Mouse (Mus musculus) adrenal gland, postnatal 4 days (tissue): ENCODE results near the gene 3100002H09Rik. TPM values are rescaled to one million over a fixed set of nuclear protein-coding genes. Genes with fewer than 3 reads are reported as not detected.

Experiments
- DNase-seq, 2 experiments: peaks; one replicate each; pipeline ENCODE4 v3.0.0; 2021 to 2022; ENCODE audit warnings: low spot score in 2 of 2, mixed read lengths in 2 of 2
- long read RNA-seq, 2 experiments: library from polyadenylated mRNA; stranded (forward); transcript quantifications; one replicate each; pipeline ENCODE4 v2.0.0; 2021
- total RNA-seq, 2 experiments: library from RNA; stranded (reverse); gene quantifications; 2 replicates each; pipeline ENCODE4 v1.2.3; 2021

The 3100002H09Rik gene
- not detected for total RNA-seq
- long read RNA-seq, experiment 1: 0 reads
- long read RNA-seq, experiment 2, partial matches to known transcripts: 0 of 1 reads
- long read RNA-seq, experiment 2, other reads (novel, unspliced or antisense): 0 of 1 reads

DNA sequence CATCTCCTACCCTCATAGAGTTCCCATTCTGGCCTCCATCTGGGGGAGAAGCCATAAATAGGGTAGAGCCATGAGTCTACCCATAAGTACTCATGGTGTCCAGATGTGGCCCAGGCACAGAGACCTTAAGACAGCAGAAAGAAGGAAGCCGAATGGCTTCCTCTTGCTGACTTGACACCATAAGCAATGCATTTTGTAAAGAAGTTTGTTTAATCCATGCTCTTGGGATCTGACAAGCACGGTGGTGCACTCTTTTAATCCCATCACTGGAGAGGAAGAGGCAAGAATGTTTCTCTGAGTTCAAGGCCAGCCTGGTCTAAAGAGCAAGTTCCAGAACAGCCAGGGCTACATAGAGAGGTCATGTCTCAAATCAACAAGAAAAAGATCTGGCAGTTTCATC is at the start of gene 3100002H09Rik:
3100002H09Rik (minus strand) TSS at position 101 of the 400 bp plus-strand sequence.
- no peak for DNase-seq

DNA sequence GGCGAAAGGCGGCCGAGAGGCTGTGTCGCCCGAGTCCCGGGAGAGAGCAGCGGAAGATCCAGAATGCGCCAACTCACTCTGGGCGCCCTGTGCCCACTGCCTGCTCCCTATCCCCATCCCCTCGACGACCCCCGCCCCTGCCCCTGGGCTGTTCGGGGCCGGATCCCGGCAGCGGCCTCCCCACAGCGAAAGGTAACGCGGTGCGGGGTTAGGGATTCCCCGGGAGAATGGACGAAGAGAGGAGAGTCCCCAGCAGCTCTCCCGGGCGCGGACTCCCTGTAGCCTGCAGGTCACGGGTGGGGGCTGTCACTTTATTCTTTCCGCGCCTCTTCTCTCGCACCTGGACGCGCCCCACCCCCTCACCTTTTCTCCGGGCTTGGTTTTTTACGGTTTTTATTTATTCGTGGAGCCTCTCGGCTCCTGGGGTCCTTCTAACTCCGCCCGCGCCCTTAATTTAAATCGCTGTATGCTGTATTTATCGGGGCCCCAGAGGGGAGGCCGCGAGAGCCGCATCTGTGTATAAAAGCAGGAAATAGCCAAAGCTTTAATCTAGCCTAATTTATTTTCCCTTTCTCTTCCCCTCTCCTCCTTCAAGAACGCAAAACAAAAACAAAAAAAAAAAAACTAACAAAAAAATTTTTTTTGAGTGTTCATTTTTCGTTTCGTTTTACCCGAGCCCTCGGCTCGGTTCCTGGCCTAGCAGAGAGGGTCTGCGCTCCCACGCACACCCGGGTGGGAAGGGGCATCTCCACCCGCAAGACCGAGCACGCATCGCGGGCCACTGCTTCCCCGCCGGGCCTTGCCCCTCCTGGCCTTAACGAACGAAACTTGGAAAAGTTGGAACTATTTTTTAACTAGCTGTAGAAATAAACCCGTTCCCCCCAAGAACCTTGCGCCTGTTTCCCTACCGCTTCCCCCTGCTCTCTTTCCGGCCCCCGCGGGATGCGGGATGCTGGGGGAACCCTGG is 48.9 kb upstream of the 3100002H09Rik start:
- DNase-seq: no peak

DNA sequence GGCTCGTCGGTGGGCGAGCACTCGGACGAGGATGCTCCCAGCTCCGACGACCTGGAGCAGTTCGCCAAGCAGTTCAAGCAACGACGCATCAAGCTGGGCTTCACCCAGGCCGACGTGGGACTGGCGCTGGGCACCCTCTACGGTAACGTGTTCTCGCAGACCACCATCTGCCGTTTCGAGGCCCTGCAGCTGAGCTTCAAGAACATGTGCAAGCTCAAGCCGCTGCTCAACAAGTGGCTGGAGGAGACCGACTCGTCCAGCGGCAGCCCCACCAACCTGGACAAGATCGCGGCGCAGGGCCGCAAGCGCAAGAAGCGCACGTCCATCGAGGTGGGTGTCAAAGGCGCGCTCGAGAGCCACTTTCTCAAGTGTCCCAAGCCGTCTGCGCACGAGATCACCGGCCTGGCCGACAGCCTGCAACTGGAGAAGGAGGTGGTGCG is 47.8 kb upstream of the 3100002H09Rik start:
- no peak for DNase-seq

DNA sequence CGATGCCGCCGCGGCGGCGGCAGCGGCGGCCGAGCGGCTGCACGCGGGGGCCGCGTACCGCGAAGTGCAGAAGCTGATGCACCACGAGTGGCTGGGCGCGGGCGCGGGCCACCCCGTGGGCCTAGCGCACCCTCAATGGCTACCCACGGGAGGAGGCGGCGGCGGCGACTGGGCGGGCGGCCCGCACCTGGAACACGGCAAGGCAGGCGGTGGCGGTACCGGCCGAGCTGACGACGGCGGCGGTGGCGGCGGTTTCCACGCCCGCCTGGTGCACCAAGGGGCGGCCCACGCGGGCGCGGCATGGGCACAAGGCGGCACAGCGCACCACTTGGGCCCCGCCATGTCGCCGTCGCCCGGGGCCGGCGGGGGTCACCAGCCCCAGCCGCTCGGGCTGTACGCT is 47.2 kb upstream of the 3100002H09Rik start:
- DNase-seq: no peak

- peak; percentile 43 to 45 for DNase-seq
Observed at GRCm38 (mm10) chr4:124656854-124657650, 46.4 kb upstream of the 3100002H09Rik start.

DNA sequence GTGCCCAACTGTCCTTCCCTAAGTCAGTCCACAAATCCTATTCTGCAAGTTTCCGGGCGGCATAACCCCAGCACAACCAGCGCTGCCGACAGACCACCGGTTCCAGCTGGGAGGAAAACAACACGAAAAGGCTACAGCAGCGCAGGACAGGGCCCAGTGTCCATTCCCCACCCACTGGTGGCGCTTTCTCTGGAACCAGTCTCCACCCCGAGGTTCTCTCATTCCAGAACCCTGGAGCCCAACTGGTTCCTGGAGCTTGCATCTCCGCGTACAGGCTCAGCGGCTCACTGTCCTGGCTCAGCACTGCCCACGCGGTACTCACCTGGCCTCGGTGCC is 45.9 kb upstream of the 3100002H09Rik start, which contains the start of gene Pou3f1:
Pou3f1 (plus strand) TSS at position 290 of the 336 bp plus-strand sequence.
- no peak for DNase-seq

GRCm38 (mm10) chr4:124652886-124653285 is 42.3 kb upstream of the 3100002H09Rik start:
- DNase-seq: no peak

GRCm38 (mm10) chr4:124647909-124648308 is 37.3 kb upstream of the 3100002H09Rik start:
- DNase-seq: no peak

- DNase-seq: no peak
Observed at GRCm38 (mm10) chr4:124646591-124646990, 36.0 kb upstream of the 3100002H09Rik start.

GRCm38 (mm10) chr4:124644974-124645433 is 34.4 kb upstream of the 3100002H09Rik start:
- no peak for DNase-seq

GRCm38 (mm10) chr4:124643859-124644258 is 33.3 kb upstream of the 3100002H09Rik start:
- DNase-seq: no peak

GRCm38 (mm10) chr4:124639715-124640114 is 29.1 kb upstream of the 3100002H09Rik start:
- no peak for DNase-seq

DNA sequence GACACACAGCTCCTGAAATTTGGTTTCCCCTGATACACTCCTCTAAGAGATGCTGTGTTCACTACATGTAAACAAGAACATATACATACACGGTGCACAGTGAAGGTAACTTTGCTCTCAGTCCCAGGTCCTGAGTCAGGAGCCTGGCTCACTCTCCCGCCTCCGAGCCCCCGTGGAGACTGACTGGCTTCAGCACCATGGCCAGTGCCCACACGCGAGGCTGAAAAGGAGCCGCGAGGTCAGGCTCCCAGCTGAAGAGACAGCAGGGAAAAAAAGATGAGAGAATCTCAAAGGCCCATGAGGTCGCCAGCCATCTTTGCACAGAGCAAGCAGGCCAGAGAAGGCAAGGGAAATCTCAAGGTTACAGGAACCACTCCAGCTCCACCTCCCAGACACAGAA is 22.7 kb upstream of the 3100002H09Rik start:
- peak in 1 of 2 experiments; percentile 38 for DNase-seq

DNA sequence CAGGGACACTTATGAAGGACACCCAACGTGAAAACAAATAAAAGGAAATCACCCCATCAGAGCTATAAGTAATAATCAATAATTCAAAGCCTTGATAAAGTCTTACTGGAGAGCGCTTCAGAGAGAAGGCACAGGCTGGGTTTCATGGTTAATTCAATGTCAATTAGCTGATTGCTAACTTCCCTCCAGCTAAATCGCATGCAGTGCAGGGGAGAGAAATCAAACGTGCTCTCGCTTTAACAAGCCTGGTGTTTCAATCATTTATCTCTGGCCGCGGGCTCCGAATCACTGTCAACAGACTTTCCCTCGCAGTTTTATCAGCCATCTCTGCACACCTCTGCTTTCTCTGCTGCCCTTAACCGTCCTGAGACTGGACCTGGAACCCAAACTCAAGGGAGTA is 22.3 kb upstream of the 3100002H09Rik start:
- no peak for DNase-seq

- no peak for DNase-seq
Observed at GRCm38 (mm10) chr4:124631456-124631855, 20.9 kb upstream of the 3100002H09Rik start.

- DNase-seq: no peak
Observed at GRCm38 (mm10) chr4:124626836-124627235, 16.2 kb upstream of the 3100002H09Rik start.

- no peak for DNase-seq
Observed at GRCm38 (mm10) chr4:124624111-124624581, 13.5 kb upstream of the 3100002H09Rik start.

DNA sequence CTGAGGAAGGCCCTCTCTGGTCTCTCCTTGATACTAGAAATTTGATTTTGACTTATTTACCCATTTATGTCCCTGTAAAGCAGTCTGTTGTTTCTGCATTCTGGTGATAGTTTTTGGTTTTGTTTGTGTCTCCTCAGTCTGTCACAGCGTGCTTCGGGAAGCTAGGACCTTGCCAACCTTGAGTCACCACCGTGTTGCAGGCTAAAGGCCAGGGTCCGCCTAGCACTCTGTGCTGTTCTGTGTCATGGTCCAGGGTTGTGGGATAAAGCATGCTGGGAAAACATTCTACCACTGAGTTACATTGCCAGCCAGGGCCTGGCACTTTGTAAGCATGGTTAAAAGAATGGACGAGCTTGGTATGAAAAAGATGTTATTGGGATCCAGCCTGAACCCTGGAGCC is 12.0 kb upstream of the 3100002H09Rik start:
- DNase-seq: no peak

DNA sequence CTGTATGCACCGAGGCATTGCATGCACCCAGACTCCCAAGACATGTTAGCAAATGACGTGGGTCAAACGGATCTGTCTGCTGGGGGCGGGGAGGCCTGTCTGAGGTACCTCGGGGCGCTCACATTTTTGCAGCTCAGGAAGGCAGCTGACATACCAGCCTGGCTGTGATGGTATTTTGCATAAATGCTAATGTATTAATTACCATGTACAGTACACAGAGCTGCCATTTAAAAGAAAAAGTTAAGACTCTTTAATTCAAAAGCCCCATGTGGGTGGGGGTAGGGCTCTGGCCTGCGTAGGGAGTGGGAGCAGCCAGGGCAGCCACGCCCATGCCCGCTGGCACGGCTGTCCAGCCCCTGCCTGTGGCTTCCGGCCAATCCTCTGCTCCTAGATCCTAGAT is 10.8 kb upstream of the 3100002H09Rik start:
- no peak for DNase-seq

DNA sequence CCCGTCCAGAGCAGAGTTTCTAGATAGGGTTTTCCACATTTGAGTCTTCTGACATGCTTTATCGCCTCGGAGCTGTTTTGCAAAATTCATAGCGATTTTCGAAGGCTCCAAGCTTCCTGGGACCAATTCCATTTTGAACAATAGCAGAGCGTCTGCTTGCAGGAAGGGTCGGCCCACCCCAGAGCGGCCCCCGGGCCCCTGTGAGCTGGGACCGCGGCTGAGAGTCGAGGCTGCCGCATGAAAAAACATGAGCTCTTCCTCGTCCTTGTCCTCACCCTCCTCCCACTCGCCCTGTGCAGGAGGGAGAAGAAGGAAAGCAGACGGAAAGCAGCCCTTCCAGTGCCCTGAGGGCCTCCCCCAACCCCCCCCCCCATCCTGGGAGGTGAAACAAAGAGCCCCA is 8.0 kb upstream of the 3100002H09Rik start:
- no peak for DNase-seq

GRCm38 (mm10) chr4:124616636-124617035 is 6.0 kb upstream of the 3100002H09Rik start:
- DNase-seq: no peak
